Mouse (Mus musculus): Measurements from ENCODE around the gene Rassf6. TPM values are rescaled to one million over a fixed set of nuclear protein-coding genes. Genes with fewer than 3 reads are reported as not detected.

Rassf6 gene
- not detected for polyA plus RNA-seq (2017; shearing (Covaris generic))

GRCm38 (mm10) chr5:90640286-90641217 lies at the start of gene Rassf6:
Gene Rassf6 (minus strand): TSS chr5:90640657.

DNA sequence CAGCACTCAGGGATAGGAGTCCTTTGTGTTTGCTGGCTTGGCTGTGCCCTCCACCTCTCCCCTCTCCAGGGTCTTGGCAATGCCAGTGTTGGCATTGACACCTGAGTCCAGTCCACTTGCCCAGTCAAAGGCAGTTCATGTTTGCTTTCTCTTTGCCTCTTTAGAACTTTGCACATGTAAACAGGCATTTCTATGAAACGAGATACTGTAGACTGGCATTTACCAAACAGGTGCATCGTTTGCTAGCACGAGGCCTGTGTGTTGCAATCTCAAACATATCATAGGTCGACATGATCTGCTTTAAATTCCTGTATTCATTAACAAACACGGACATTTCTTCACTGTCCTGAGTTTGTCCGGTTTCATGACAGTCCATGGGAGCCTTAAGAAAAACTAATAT lies 79.7 kb downstream of the Rassf6 start, which contains the start of gene 5830473C10Rik:
Gene 5830473C10Rik, plus strand, starts transcription at position 365 of the 400 bp plus-strand sequence.

Other genes starting within 250 kb of the Rassf6 start
- gene Alb, start 179.8 kb downstream of the Rassf6 start, polyA plus RNA-seq (2017; shearing (Covaris generic)): not detected
- gene Afp, start 149.9 kb downstream of the Rassf6 start, polyA plus RNA-seq (2017; shearing (Covaris generic)): 11.6 TPM
- gene Afm, start 121.7 kb downstream of the Rassf6 start, polyA plus RNA-seq (2017; shearing (Covaris generic)): not detected
- not detected for gene 5830473C10Rik, start 79.5 kb downstream of the Rassf6 start, polyA plus RNA-seq (2017; shearing (Covaris generic))
- gene Cxcl5, start 118.7 kb upstream of the Rassf6 start, polyA plus RNA-seq (2017; shearing (Covaris generic)): not detected
- not detected for gene Ppbp, start 127.9 kb upstream of the Rassf6 start, polyA plus RNA-seq (2017; shearing (Covaris generic))
- gene Pf4, start 131.8 kb upstream of the Rassf6 start, polyA plus RNA-seq (2017; shearing (Covaris generic)): 0.97 TPM
- gene Cxcl3, start 145.4 kb upstream of the Rassf6 start, polyA plus RNA-seq (2017; shearing (Covaris generic)): not detected
- not detected for gene Cxcl15, start 153.9 kb upstream of the Rassf6 start, polyA plus RNA-seq (2017; shearing (Covaris generic))

Data from naive thymus-derived CD4-positive, alpha-beta T cell, adult 5 months (primary cell).